Mouse (Mus musculus) lung, embryonic 14.5 days (tissue): ENCODE measurements at regions not wholly inside any gene's neighbourhood (a gene's known extent, or its start where the extent isn't known, plus 50 kb on each side); places are given as distances from the start of the nearest gene placed in this dataset.

ENCODE experiments used
- ATAC-seq: fragments of 200-750 bp; cut with Nextera tagmentation; 2 replicates; pipeline ENCODE4 v1.8.0; 2017; ENCODE audit warnings: mild to moderate bottlenecking, moderate TSS enrichment, moderate library complexity; ENCODE audit not compliant: insufficient read depth
- DNase-seq: peaks from one replicate; pipeline ENCODE4 v3.0.0-alpha.2; 2015
- H3K27ac ChIP-seq: fragments of 300-500 bp; sonication (generic); 2 replicates; pipeline ENCODE4 v1.5.1; 2014; ENCODE audit warnings: low read depth, mild to moderate bottlenecking, moderate library complexity
- H3K27me3 ChIP-seq: fragments of 300-500 bp; sonication (generic); 2 replicates; pipeline ENCODE4 v1.6.1; 2014; ENCODE audit warnings: low read length, control low read depth; ENCODE audit not compliant: insufficient read depth
- H3K36me3 ChIP-seq: fragments of 300-500 bp; sonication (generic); 2 replicates; pipeline ENCODE4 v1.6.1; 2014; ENCODE audit warnings: control low read depth; ENCODE audit not compliant: insufficient read depth
- H3K4me1 ChIP-seq: fragments of 300-500 bp; sonication (generic); 2 replicates; pipeline ENCODE4 v1.6.1; 2014; ENCODE audit warnings: antibody characterized with exemption, control low read depth; ENCODE audit not compliant: insufficient read depth
- H3K4me2 ChIP-seq: fragments of 300-500 bp; sonication (generic); 2 replicates; pipeline ENCODE4 v1.6.1; 2014; ENCODE audit warnings: mild to moderate bottlenecking
- H3K4me3 ChIP-seq: fragments of 300-500 bp; sonication (generic); 2 replicates; pipeline ENCODE4 v1.5.1; 2014; ENCODE audit warnings: low read depth, low read length
- H3K9ac ChIP-seq: fragments of 300-500 bp; sonication (generic); 2 replicates; pipeline ENCODE4 v1.6.1; 2014
- H3K9me3 ChIP-seq: fragments of 300-500 bp; sonication (generic); 2 replicates; pipeline ENCODE4 v1.6.1; 2016; ENCODE audit warnings: low read depth, low read length, control low read depth
- CTCF ChIP-seq: IDR thresholded peaks from 2 replicates; pipeline ENCODE4 v1.5.1; 2016; ENCODE audit warnings: antibody characterized with exemption, low read depth
- WGBS: fragments of 180-500 bp; shearing (Covaris S2); extraction: QIAGEN DNeasy Blood & Tissue Kit; methylation state at CpG from one replicate; pipeline ENCODE4 v1.1.7; 2014; 5-methylcytosine and 5-hydroxymethylcytosine counted together

DNA sequence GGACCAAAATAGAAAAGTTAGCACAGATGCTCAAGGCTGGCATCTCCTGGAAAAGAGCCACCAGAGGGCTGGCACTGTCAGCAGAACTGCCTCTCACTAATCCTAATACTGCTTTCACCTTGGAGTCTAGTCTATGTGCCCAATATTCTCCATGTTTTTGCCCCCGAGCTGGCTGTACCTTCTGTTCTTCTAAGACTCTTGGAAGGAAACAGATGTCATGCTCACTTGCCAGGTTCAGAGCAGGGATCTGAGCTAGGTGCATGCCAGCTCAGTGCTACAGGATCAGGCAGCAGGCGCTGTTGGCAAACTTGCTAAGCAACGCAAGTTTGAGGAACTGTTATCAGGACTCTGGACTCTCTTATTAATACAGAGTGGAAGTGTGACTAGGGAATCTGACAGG, 924.6 kb downstream of the Tbl1xr1 start:
- Histone ChIP-seq H3K27me3 (no peaks in the 10 kb centered on the region), H3K36me3 (no peaks in the 10 kb centered on the region), H3K4me3 (no peak overlapping the region), H3K4me2 (no peak overlapping the region), H3K9ac (no peak overlapping the region), H3K4me1 (no peaks in the 10 kb centered on the region), H3K27ac (no peak overlapping the region), H3K9me3 (no peaks in the 10 kb centered on the region)
- no peak for ATAC-seq
- DNase-seq, result no peak
- 71% methylated on average over 3 of the region's 3 CpGs for WGBS
- no peak for TF ChIP-seq CTCF

DNA sequence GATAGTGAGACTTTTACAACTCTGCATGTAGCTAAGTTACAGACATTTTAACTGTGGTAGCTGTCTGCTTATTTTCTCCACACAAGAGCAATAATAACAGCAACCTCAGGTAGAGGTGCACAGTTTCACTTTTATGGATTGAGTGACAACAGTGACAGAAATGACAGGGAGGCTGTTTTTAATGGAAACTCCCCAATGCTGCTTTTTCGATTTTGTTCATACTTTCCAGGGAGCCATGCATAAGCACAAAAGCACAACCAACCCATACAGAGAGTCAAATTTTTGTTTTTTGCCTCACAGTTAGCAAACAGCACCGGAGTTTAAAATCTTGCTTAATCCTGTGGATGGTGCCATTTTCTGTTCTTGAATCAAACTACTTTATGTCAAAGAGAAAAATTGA, 955.6 kb downstream of the Tbl1xr1 start:
- no peak for TF ChIP-seq CTCF
- Histone ChIP-seq H3K9me3 (no peaks in the 10 kb centered on the region), H3K4me3 (no peak overlapping the region), H3K27ac (no peak overlapping the region), H3K36me3 (no peaks in the 10 kb centered on the region), H3K4me2 (no peak overlapping the region), H3K4me1 (no peaks in the 10 kb centered on the region), H3K9ac (no peak overlapping the region), H3K27me3 (no peaks in the 10 kb centered on the region)
- DNase-seq (no peak), ATAC-seq (no peak)
- 86% methylated on average over 2 of the region's 2 CpGs for WGBS

DNA sequence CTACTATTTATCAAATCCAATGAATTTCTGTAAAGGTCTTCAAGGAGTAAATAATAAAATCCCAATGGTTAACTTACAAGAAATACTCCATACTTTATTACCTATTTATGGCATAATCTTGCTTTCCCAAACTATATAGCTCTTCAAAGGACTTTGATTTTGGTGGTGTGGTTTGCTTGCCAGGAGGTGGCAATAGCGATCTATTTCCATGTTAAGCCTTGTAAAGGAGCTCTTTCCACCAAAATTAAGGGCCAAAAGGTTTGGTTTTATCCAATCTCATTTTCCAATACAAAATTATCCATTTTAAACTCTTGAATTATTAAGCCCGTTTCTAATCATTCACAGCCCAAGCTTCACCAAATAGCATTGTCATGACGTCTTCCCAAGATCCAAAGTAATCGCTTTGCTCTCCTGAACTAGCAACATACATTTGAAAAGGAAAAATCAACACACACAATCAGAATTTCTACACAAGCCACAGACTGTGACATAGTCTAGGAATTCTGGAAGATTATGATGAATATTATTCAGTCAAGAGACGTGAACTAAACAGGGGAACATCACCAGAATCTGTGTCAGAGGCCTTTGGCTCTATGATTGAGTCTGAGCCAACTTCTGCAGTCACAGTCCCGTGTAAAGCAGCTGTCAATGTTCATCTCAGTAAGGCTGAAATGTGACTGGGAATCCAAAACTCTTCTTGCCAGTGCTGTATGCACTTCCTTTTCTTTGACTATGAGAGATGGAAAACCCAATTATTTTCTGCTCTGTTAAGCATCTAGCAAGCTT, 986.9 kb downstream of the Tbl1xr1 start:
- WGBS, result 56% methylated on average over 6 of the region's 6 CpGs
- peak; percentile 57 for DNase-seq
- no peak for ATAC-seq
- TF ChIP-seq CTCF, result peak; percentile 33; the same call in 1 of the 2 replicates
- Histone ChIP-seq H3K4me2 (no peak overlapping the region), H3K27me3 (no peaks in the 10 kb centered on the region), H3K4me1 (no peaks in the 10 kb centered on the region), H3K9me3 (no peaks in the 10 kb centered on the region), H3K36me3 (no peaks in the 10 kb centered on the region), H3K27ac (no peak overlapping the region), H3K9ac (no peak overlapping the region), H3K4me3 (no peak overlapping the region)

DNA sequence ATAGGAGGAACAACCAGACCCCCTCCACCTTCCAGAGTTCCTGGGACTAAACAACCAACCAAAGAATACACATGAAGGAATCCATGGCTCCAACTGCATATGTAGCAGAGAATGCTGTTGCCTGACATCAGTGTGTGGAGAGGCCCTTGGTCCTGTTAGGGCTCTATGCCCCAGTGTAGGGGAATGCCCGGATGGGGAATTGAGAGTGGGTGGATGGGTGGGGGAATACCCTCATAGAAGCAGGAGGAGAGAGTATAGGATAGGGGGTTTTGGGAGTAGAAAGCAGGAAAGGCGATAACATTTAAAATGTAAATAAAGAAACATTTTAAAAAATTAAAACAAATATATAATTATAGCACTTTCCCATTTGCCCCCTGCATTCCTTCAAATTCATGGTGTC, 995.0 kb downstream of the Tbl1xr1 start:
- Histone ChIP-seq H3K9me3 (no peaks in the 10 kb centered on the region), H3K36me3 (no peaks in the 10 kb centered on the region), H3K27ac (no peak overlapping the region), H3K4me3 (no peak overlapping the region), H3K27me3 (no peaks in the 10 kb centered on the region), H3K4me2 (no peak overlapping the region), H3K4me1 (no peaks in the 10 kb centered on the region), H3K9ac (no peak overlapping the region)
- DNase-seq, result no peak
- WGBS, result 82% methylated on average over 2 of the region's 2 CpGs
- ATAC-seq, result no peak
- TF ChIP-seq CTCF, result no peak
